Mouse (Mus musculus) limb, embryonic 11.5 days (tissue): ENCODE measurements around the gene Denr. TPM values are rescaled to one million over a fixed set of nuclear protein-coding genes. Genes with fewer than 3 reads are reported as not detected.

ENCODE experiments used
- ATAC-seq: fragments of 200-750 bp; cut with Nextera tagmentation; 2 replicates; pipeline ENCODE4 v1.8.0; 2017; ENCODE audit warnings: low read depth; ENCODE audit not compliant: insufficient number of reproducible peaks, low FRiP score, low TSS enrichment
- DNase-seq: peaks from one replicate; pipeline ENCODE4 v3.0.0-alpha.2; 2015; ENCODE audit warnings: low spot score
- H3K27ac ChIP-seq: fragments of 300-500 bp; sonication (generic); replicated peaks from 2 replicates; pipeline ENCODE4 v1.5.1; 2014; ENCODE audit warnings: low read depth, mild to moderate bottlenecking, low read length
- H3K27me3 ChIP-seq: fragments of 300-500 bp; sonication (generic); 2 replicates; pipeline ENCODE4 v1.6.1; 2014; ENCODE audit warnings: mild to moderate bottlenecking, low read length, mixed read lengths; ENCODE audit not compliant: control insufficient read depth, insufficient read depth
- H3K36me3 ChIP-seq: fragments of 300-500 bp; sonication (generic); 2 replicates; pipeline ENCODE4 v1.6.1; 2014; ENCODE audit warnings: mild to moderate bottlenecking, low read length, moderate library complexity, mixed read lengths; ENCODE audit not compliant: control insufficient read depth, insufficient read depth
- H3K4me1 ChIP-seq: fragments of 300-500 bp; sonication (generic); 2 replicates; pipeline ENCODE4 v1.6.1; 2014; ENCODE audit warnings: low read length, mixed read lengths; ENCODE audit not compliant: control insufficient read depth, insufficient read depth
- H3K4me2 ChIP-seq: fragments of 300-500 bp; sonication (generic); 2 replicates; pipeline ENCODE4 v1.6.1; 2014; ENCODE audit warnings: low read depth, mild to moderate bottlenecking, moderate library complexity; ENCODE audit not compliant: severe bottlenecking
- H3K4me3 ChIP-seq: fragments of 300-500 bp; sonication (generic); 2 replicates; pipeline ENCODE4 v1.5.1; 2014; ENCODE audit warnings: low read depth, low read length
- H3K9ac ChIP-seq: fragments of 300-500 bp; sonication (generic); 2 replicates; pipeline ENCODE4 v1.6.1; 2014; ENCODE audit warnings: mild to moderate bottlenecking, low read length
- H3K9me3 ChIP-seq: fragments of 300-500 bp; sonication (generic); 2 replicates; pipeline ENCODE4 v1.6.1; 2016; ENCODE audit warnings: low read length; ENCODE audit not compliant: control insufficient read depth
- whole genome bisulfite sequencing: fragments of 180-500 bp; shearing (Covaris S2); extraction: QIAGEN DNeasy Blood & Tissue Kit; methylation state at CpG from one replicate; pipeline ENCODE4 v1.1.7; 2014; 5-methylcytosine and 5-hydroxymethylcytosine counted together
- polyA plus RNA-seq: library from polyadenylated mRNA; unstranded; fragments of >200 nt; fragmentation: Nextera tagmentation; extraction: Ambion mirVana; gene quantifications from 2 replicates; pipeline ENCODE4 v1.2.1, GENCODE M21; 2014

Gene Denr
- polyA plus RNA-seq, 1 experiment from 2014 or later = 186 TPM

GRCm38 (mm10) chr5:123927118-123927517, 20.1 kb downstream of the Denr start, which contains the start of gene Gm43518:
Gene Gm43518 (plus strand): TSS chr5:123927418.
- no peak for ATAC-seq
- no peak within 1 kb of the TSS for H3K4me2 ChIP-seq
- H3K9ac ChIP-seq = no peak within 1 kb of the TSS
- H3K27me3 ChIP-seq = no peaks in the 10 kb centered on the region
- no peak within 1 kb of the TSS for H3K4me3 ChIP-seq
- WGBS = 94% methylated on average over 9 of the region's 9 CpGs
- H3K36me3 ChIP-seq = peaks cover 18% of the 10 kb centered on the region; the same call in 1 of the 2 replicates
- H3K4me1 ChIP-seq = no peaks in the 10 kb centered on the region
- DNase-seq = no peak
- H3K9me3 ChIP-seq = no peaks in the 10 kb centered on the region
- no peak within 1 kb of the TSS for H3K27ac ChIP-seq

DNA sequence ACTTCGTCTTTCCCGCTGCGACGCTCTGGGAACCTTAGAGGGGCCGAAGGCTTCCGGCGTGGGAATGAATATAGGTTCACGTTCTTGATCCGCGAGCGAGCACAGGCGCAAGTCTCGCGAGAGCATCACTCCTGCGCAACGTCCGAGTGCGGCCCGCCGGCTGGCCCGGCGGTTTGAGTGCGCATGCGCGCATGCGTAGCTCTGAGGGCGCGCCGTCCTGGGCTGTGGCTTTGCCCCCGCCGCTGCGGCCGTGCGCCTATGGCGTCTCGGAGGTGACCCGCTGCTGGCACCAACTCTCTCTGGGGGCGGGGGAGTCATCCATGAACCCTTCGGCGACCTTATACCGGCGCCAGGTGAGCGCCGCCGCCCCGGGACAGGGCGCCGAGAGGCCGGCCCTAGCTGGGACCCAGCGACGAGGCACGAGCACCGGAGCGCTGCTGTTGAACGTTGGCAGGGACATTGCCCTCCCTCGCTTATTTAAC, 23.6 kb downstream of the Denr start, which contains the start of gene Ccdc62:
Gene Ccdc62, plus strand, starts transcription at position 172 of the 482 bp plus-strand sequence.
- H3K9ac ChIP-seq = peak within 1 kb of the TSS; percentile 87
- WGBS = under 1% methylated on average over 53 of the region's 56 CpGs
- peaks cover 3% of the 10 kb centered on the region; the same call in 1 of the 2 replicates for H3K36me3 ChIP-seq
- peak within 1 kb of the TSS; percentile 70 for H3K4me2 ChIP-seq
- no peaks in the 10 kb centered on the region for H3K9me3 ChIP-seq
- peak; percentile 94 for ATAC-seq
- H3K27ac ChIP-seq = peak within 1 kb of the TSS; percentile 69; the same call in 1 of the 2 replicates
- H3K27me3 ChIP-seq = no peaks in the 10 kb centered on the region
- no peaks in the 10 kb centered on the region for H3K4me1 ChIP-seq
- H3K4me3 ChIP-seq = peak within 1 kb of the TSS; percentile 57
- DNase-seq = peak; percentile 95

- H3K27ac ChIP-seq = no peak overlapping the region; the same call in 1 of the 2 replicates
- no peak for ATAC-seq
Measured at GRCm38 (mm10) chr5:123931131-123931530, 24.2 kb downstream of the Denr start.

DNA sequence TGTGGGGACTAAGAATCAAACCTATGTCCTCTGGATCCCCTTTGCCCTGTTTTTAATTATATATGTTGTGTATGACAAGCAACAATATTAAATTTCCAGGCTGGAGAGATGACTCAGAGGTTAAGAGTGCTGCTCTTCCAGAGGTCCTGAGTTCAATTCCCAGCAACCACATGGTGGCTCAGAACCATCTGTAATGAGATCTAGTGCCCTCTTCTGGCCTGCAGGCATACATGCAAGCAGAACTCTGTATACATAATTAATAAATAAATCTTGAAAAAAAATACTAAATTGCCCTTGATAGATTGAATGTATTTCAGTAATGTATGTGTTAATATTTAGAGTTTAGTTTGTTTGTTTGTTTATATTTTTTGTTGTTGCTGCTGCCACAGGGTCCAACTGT, 26.0 kb downstream of the Denr start:
- Histone ChIP-seq H3K4me1 (no peaks in the 10 kb centered on the region), H3K9ac (no peak overlapping the region), H3K9me3 (no peaks in the 10 kb centered on the region), H3K27me3 (no peaks in the 10 kb centered on the region), H3K4me2 (no peak overlapping the region), H3K36me3 (no peaks in the 10 kb centered on the region; the same call in 1 of the 2 replicates), H3K4me3 (no peak overlapping the region), H3K27ac (no peak overlapping the region)
- no peak for ATAC-seq
- DNase-seq = no peak

More at GRCm38 (mm10) chr5:123931131-123931530, 24.2 kb downstream of the Denr start:
- peak overlapping the region; percentile 57 for H3K4me3 ChIP-seq
- WGBS = 49% methylated on average over 13 of the region's 13 CpGs
- peak overlapping the region; percentile 70 for H3K4me2 ChIP-seq
- H3K4me1 ChIP-seq = no peaks in the 10 kb centered on the region
- no peaks in the 10 kb centered on the region for H3K9me3 ChIP-seq
- H3K27me3 ChIP-seq = no peaks in the 10 kb centered on the region
- no peak for DNase-seq
- peak overlapping the region; percentile 87 for H3K9ac ChIP-seq
- peaks cover 3% of the 10 kb centered on the region; the same call in 1 of the 2 replicates for H3K36me3 ChIP-seq

DNA sequence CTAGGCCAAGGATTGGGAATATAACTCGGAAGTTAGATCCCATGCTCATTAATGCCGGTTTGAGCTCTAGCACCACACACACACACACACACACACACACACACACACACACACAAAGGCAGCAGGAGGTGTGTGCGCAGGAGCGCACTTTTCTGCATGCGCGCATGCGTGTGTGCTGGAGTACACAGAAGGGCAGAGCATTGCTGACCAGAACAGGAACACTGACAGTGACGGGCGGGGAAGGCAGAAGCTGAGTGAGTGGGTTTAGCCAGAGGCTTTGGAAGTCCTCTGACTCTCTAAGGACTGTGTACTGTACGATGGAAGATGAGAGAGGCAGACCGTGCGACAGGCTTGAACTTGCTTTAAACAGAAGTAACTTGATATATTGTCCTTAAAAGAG, 26.6 kb downstream of the Denr start:
- Histone ChIP-seq H3K27ac (no peak overlapping the region), H3K36me3 (no peaks in the 10 kb centered on the region; the same call in 1 of the 2 replicates), H3K4me1 (no peaks in the 10 kb centered on the region), H3K4me2 (no peak overlapping the region), H3K27me3 (no peaks in the 10 kb centered on the region), H3K9me3 (no peaks in the 10 kb centered on the region), H3K9ac (no peak overlapping the region), H3K4me3 (no peak overlapping the region)
- no peak for ATAC-seq
- no peak for DNase-seq
- 89% methylated on average over 12 of the region's 12 CpGs for WGBS

DNA sequence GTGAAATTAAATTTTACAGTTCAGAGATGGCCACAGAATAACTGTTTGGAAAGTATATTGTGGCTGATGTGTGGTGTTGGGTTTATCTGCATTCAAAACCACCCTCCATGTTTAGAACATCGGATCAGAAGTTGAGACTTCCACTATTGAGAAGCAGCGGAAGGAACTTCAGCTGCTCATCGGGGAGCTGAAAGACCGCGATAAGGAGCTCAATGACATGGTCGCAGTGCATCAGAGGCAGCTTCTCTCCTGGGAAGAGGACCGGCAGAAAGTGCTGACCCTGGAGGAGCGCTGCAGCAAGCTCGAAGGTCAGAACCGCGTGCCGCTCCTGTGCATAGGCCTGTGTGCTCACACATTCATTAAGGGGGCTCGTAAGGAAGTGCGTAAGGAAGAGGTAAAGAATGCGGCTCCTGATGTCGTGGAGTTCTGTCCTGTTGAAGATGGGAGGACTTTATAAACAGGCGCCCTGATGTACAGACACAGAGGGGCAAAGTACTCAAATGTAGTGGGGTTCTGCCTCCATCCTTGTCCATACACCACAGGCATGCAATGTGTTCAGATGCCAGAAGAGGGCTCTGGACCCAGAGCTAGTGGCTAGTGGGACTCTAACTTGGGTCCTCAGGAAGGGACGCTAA, 27.1 kb downstream of the Denr start:
- Histone ChIP-seq H3K36me3 (no peaks in the 10 kb centered on the region), H3K9me3 (no peaks in the 10 kb centered on the region), H3K27me3 (no peaks in the 10 kb centered on the region), H3K4me2 (no peak overlapping the region), H3K4me3 (no peak overlapping the region), H3K9ac (peak overlapping the region; percentile 22; the same call in 1 of the 2 replicates), H3K27ac (no peak overlapping the region), H3K4me1 (no peaks in the 10 kb centered on the region)
- WGBS = 43% methylated on average over 18 of the region's 18 CpGs
- ATAC-seq (no peak), DNase-seq (peak; percentile 51)

DNA sequence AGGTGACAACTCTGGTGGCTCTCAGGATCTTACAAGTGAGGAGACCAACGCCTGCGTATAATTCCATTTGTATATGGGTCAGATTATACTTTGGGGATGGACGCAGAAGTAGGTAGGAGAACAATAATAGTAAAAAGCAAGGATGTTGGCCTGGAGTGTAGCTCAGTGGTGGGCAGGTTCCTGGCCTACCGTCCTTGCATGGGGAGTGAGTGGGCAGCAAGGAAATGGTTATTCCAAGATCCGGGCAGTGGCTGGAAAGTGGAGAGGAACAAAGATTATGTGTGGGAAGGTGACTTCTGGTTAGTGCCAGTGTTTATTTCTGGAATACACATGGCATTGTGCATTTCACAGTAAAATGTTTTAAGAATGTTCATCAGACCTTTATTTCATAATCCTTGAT, 29.0 kb downstream of the Denr start:
- Histone ChIP-seq H3K4me2 (no peak overlapping the region), H3K36me3 (no peaks in the 10 kb centered on the region), H3K9ac (no peak overlapping the region), H3K27ac (no peak overlapping the region), H3K9me3 (no peaks in the 10 kb centered on the region), H3K4me3 (no peak overlapping the region), H3K4me1 (no peaks in the 10 kb centered on the region), H3K27me3 (no peaks in the 10 kb centered on the region)
- ATAC-seq (no peak), DNase-seq (no peak)
- 86% methylated on average over 5 of the region's 5 CpGs for WGBS

- ATAC-seq (no peak), DNase-seq (no peak)
- Histone ChIP-seq H3K9me3 (no peaks in the 10 kb centered on the region), H3K4me3 (no peak overlapping the region), H3K4me1 (no peaks in the 10 kb centered on the region), H3K27me3 (no peaks in the 10 kb centered on the region), H3K27ac (no peak overlapping the region), H3K4me2 (no peak overlapping the region), H3K9ac (no peak overlapping the region), H3K36me3 (no peaks in the 10 kb centered on the region)
- 93% methylated on average over 5 of the region's 5 CpGs for WGBS
Measured at GRCm38 (mm10) chr5:123938479-123938878, 31.5 kb downstream of the Denr start.
